Mouse (Mus musculus) spleen, adult 2 months (tissue): Measurements from ENCODE around the gene Arsk. TPM values are rescaled to one million over a fixed set of nuclear protein-coding genes. Genes with fewer than 3 reads are reported as not detected.

ENCODE experiments used
- DNase-seq, 2 experiments: peaks; one replicate each; pipeline versions ENCODE4 v3.0.0 to v3.0.0-alpha.2; 2012 to 2021; ENCODE audit warnings: low spot score in 2 of 2, low read depth in 1 of 2
- H3K27ac ChIP-seq: fragments of 200-500 bp; 2 replicates; pipeline ENCODE4 v1.5.1; 2012; ENCODE audit warnings: low read length, inconsistent platforms; ENCODE audit not compliant: insufficient read depth
- H3K27me3 ChIP-seq: fragments of 200-500 bp; 2 replicates; pipeline ENCODE4 v1.6.1; 2012; ENCODE audit warnings: mild to moderate bottlenecking, moderate library complexity, low read length, inconsistent platforms; ENCODE audit not compliant: control insufficient read depth, insufficient read depth
- H3K36me3 ChIP-seq: fragments of 200-500 bp; 2 replicates; pipeline ENCODE4 v1.6.1; 2012; ENCODE audit warnings: mild to moderate bottlenecking, low read length, inconsistent platforms; ENCODE audit not compliant: control insufficient read depth, insufficient read depth
- H3K4me1 ChIP-seq: fragments of 200-500 bp; 2 replicates; pipeline ENCODE4 v1.6.1; 2011; ENCODE audit warnings: inconsistent platforms; ENCODE audit not compliant: control insufficient read depth, insufficient read depth, insufficient read length
- H3K4me3 ChIP-seq: fragments of 200-500 bp; 2 replicates; pipeline ENCODE4 v1.5.1; 2011; ENCODE audit warnings: mild to moderate bottlenecking, inconsistent platforms; ENCODE audit not compliant: insufficient read depth, insufficient read length; ENCODE audit errors: extremely low read depth
- CTCF ChIP-seq: fragments of 200-500 bp; IDR thresholded peaks from 2 replicates; pipeline ENCODE4 v1.5.1; 2011; ENCODE audit warnings: mild to moderate bottlenecking, inconsistent platforms; ENCODE audit not compliant: insufficient read depth, insufficient read length, insufficient replicate concordance; ENCODE audit errors: extremely low read depth
- POLR2A ChIP-seq: fragments of 200-500 bp; IDR thresholded peaks from 2 replicates; pipeline ENCODE4 v1.6.1; 2011; ENCODE audit warnings: low read depth, low read length, inconsistent platforms
- WGBS: fragments of 180-500 bp; shearing (Covaris S2); methylation state at CpG from one replicate; pipeline ENCODE4 v1.1.7; 2018; 5-methylcytosine and 5-hydroxymethylcytosine counted together
- polyA plus RNA-seq: library from polyadenylated mRNA; depleted of rRNA; stranded (reverse); fragments of >200 nt; gene quantifications from 2 replicates; pipeline ENCODE4 v1.2.3, GENCODE M21; 2012

Arsk gene
- polyA plus RNA-seq, 1 experiment, result 3.1 TPM

- no peaks in the 10 kb centered on the region for H3K4me1 ChIP-seq
- 69% methylated on average over 1 of the region's 1 CpGs for WGBS
- H3K27ac ChIP-seq, result no peak overlapping the region
- no peaks in the 10 kb centered on the region for H3K27me3 ChIP-seq
- no peaks in the 10 kb centered on the region for H3K36me3 ChIP-seq
- no peak for DNase-seq
- TF ChIP-seq CTCF (no peak), POLR2A (no peak)
- no peak overlapping the region for H3K4me3 ChIP-seq
Measured at GRCm38 (mm10) chr13:76042455-76042854, 56.0 kb downstream of the Arsk start.

GRCm38 (mm10) chr13:76024588-76024987 lies 73.9 kb downstream of the Arsk start:
- 73% methylated on average over 3 of the region's 3 CpGs for WGBS
- Histone ChIP-seq H3K4me3 (no peak overlapping the region), H3K36me3 (no peaks in the 10 kb centered on the region), H3K27ac (no peak overlapping the region), H3K4me1 (no peaks in the 10 kb centered on the region), H3K27me3 (no peaks in the 10 kb centered on the region)
- DNase-seq, result no peak
- TF ChIP-seq CTCF (no peak), POLR2A (no peak)

GRCm38 (mm10) chr13:76021782-76022181 lies 76.7 kb downstream of the Arsk start:
- TF ChIP-seq CTCF, result no peak
- TF ChIP-seq POLR2A, result no peak
- H3K4me3 ChIP-seq, result no peak overlapping the region
- no peak for DNase-seq
- H3K27ac ChIP-seq, result no peak overlapping the region
- H3K4me1 ChIP-seq, result 0 out of 2 replicates have a peak, but pooled peaks cover 2% of the 10 kb centered on the region
- H3K27me3 ChIP-seq, result no peaks in the 10 kb centered on the region
- H3K36me3 ChIP-seq, result no peaks in the 10 kb centered on the region
- WGBS, result 76% methylated on average over 2 of the region's 2 CpGs

GRCm38 (mm10) chr13:76018844-76019400 lies 79.5 kb downstream of the Arsk start:
- peak overlapping the region; percentile 83 for H3K4me3 ChIP-seq
- TF ChIP-seq CTCF, result no peak
- no peak for TF ChIP-seq POLR2A
- 0 out of 2 replicates have a peak, but pooled peaks cover 2% of the 10 kb centered on the region for H3K4me1 ChIP-seq
- no peak for DNase-seq
- H3K36me3 ChIP-seq, result no peaks in the 10 kb centered on the region
- WGBS, result 12% methylated on average over 5 of the region's 5 CpGs
- peak overlapping the region; percentile 96 for H3K27ac ChIP-seq
- no peaks in the 10 kb centered on the region for H3K27me3 ChIP-seq

- DNase-seq, result peak; percentile 93 to 98
- Histone ChIP-seq H3K27me3 (no peaks in the 10 kb centered on the region), H3K4me1 (0 out of 2 replicates have a peak, but pooled peaks cover 2% of the 10 kb centered on the region), H3K27ac (peak within 1 kb of the TSS; percentile 96), H3K4me3 (peak within 1 kb of the TSS; percentile 83), H3K36me3 (no peaks in the 10 kb centered on the region)
- TF ChIP-seq POLR2A (peak; percentile 71), CTCF (no peak)
- WGBS, result under 1% methylated on average over 50 of the region's 50 CpGs
Measured at GRCm38 (mm10) chr13:76017974-76018843, 80.3 kb downstream of the Arsk start, which contains the start of gene Rfesd. Rfesd (minus strand) TSS chr13:76018719.

- 0 out of 2 replicates have a peak, but pooled peaks cover 2% of the 10 kb centered on the region for H3K4me1 ChIP-seq
- H3K4me3 ChIP-seq, result peak overlapping the region; percentile 83; the same call in 1 of the 2 replicates
- no peak overlapping the region for H3K27ac ChIP-seq
- 48% methylated on average over 4 of the region's 4 CpGs for WGBS
- no peak for TF ChIP-seq POLR2A
- no peak for TF ChIP-seq CTCF
- H3K27me3 ChIP-seq, result no peaks in the 10 kb centered on the region
- DNase-seq, result no peak
- H3K36me3 ChIP-seq, result no peaks in the 10 kb centered on the region
Measured at GRCm38 (mm10) chr13:76017465-76017864, 81.0 kb downstream of the Arsk start.
